Mouse (Mus musculus) cortical plate, adult 2 months (tissue): ENCODE data around the gene Sox13. TPM values are rescaled to one million over a fixed set of nuclear protein-coding genes. Genes with fewer than 3 reads are reported as not detected.

Source experiments
- H3K27ac ChIP-seq: fragments of 200-500 bp; 2 replicates; pipeline ENCODE4 v1.5.1; 2012; ENCODE audit warnings: low read length, control low read depth, inconsistent platforms; ENCODE audit not compliant: insufficient read depth
- H3K4me1 ChIP-seq: fragments of 200-500 bp; 2 replicates; pipeline ENCODE4 v1.6.1; 2011; ENCODE audit warnings: low read length; ENCODE audit not compliant: control insufficient read depth, insufficient read depth
- H3K4me3 ChIP-seq: fragments of 200-500 bp; 2 replicates; pipeline ENCODE4 v1.5.1; 2011; ENCODE audit warnings: mild to moderate bottlenecking, low read length, control low read depth; ENCODE audit not compliant: insufficient read depth
- CTCF ChIP-seq: fragments of 200-500 bp; IDR thresholded peaks from 2 replicates; pipeline ENCODE4 v1.5.1; 2011; ENCODE audit warnings: mild to moderate bottlenecking, control low read depth, low read length; ENCODE audit not compliant: insufficient read depth; ENCODE audit errors: extremely low read depth
- POLR2A ChIP-seq: fragments of 200-500 bp; IDR thresholded peaks from 2 replicates; pipeline ENCODE4 v1.6.1; 2011; ENCODE audit warnings: mild to moderate bottlenecking, low read length, control low read depth; ENCODE audit not compliant: insufficient read depth; ENCODE audit errors: extremely low read depth
- polyA plus RNA-seq: library from polyadenylated mRNA; depleted of rRNA; stranded (reverse); fragments of >200 nt; gene quantifications from 2 replicates; pipeline ENCODE4 v1.2.3, GENCODE M21; 2012

Sox13 gene
- polyA plus RNA-seq, 1 experiment = 13.4 TPM

DNA sequence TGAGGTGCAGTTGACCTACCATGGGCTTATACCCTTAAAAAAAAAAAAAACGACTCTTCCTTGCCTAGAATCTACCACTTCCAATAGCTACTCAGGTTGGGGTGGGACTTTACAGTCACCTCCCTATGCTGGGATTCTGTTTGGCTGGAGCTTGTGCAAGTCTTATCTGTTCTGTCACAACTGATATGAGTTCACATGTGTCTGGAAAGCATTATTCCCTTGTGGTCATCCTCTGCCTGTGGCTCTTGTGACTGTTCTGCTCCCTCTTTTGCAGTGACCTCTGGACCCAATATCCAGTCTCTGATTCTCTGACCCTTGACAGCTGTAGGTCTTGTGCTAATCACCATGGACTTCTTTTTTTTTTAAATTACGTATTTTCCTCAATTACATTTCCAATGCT is 31.9 kb upstream of the Sox13 start:
- TF ChIP-seq POLR2A (no peak), CTCF (no peak)
- Histone ChIP-seq H3K4me3 (no peak overlapping the region), H3K4me1 (no peaks in the 10 kb centered on the region), H3K27ac (no peak overlapping the region)

DNA sequence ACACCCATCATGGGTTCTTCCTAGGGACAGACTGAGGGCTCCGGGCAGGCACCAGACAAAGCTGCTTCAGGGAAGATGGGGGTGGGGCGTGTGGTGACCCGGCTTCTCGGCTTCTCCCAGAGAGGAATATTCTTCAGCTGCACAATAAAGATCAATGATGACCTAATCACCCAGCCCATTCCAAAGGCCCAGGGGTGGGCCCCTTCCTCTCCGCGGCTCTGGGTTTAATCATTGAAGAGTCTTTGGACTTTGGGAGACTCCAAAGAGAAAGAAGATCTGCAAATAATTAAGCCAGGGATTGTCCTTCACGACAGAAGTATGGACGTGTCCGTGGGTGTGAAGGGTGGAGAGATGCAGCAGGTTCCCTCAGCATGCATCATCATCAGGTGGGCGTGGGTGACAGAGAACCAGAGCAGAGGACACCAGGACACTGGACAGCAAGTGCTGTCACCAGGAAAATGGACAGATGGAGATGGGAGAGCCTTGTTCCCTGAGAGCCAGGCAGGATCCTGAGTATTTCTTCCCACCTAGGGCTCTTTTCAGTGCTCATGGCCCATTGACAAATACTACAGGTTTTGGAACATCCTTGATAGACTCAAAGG is 28.5 kb upstream of the Sox13 start:
- no peak overlapping the region for H3K27ac ChIP-seq
- TF ChIP-seq POLR2A (no peak), CTCF (no peak)
- H3K4me3 ChIP-seq = no peak overlapping the region
- H3K4me1 ChIP-seq = no peaks in the 10 kb centered on the region

DNA sequence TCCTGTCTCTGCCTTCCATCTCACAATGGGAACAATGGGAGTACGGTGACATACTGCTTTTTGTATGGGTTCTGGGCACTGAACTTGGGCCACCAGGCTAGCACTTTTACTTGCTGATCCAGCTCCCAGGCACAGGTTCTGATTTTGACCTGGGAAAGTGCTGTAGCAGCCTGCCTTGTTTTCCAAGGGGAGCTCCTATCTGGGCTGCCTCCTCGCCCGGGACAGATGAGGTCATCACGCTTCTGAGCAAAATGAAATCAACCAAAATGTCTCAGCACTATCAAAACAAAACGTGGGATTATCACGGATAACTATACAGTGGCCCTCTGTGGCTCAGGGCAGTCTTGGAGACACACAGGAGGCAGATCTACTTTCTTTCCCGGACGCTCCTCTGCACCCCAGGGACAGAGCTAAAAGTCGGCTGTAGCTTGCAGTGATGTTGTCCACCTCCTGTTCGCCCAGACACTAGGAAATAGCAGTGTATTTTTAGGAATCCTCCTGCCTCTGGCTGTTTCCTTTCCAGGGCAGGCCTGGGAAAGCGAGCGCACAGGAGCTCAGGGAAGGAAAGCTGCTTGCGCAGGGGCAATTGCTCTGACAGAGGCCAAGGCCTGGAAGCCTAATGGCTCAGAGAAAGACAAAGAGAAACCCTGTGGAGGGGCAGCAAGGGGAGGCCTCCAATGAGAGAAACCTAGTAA is 27.8 kb upstream of the Sox13 start:
- TF ChIP-seq POLR2A (no peak), CTCF (no peak)
- Histone ChIP-seq H3K4me3 (no peak overlapping the region), H3K27ac (no peak overlapping the region), H3K4me1 (no peaks in the 10 kb centered on the region)

DNA sequence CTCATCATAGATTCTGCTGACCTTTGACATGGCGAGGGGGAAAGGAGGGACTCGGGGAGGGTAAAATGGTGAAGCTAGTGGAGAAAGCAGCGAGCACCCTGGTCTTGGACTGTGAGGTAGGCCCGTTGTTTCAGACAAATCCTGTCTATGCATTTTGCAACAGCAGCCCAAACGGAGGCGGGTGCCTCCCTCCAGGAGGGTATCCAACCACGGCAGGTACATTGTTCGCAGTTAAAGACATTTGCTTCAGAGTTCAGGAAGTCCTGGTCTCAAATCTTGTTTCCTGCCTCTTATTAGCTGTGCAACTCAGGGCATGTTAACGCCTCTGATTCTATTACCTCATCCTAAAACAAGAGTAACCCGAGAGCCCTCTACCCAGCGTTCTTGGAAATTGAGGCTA is 26.8 kb upstream of the Sox13 start:
- Histone ChIP-seq H3K4me3 (no peak overlapping the region), H3K27ac (no peak overlapping the region), H3K4me1 (no peaks in the 10 kb centered on the region)
- TF ChIP-seq CTCF (no peak), POLR2A (no peak)

DNA sequence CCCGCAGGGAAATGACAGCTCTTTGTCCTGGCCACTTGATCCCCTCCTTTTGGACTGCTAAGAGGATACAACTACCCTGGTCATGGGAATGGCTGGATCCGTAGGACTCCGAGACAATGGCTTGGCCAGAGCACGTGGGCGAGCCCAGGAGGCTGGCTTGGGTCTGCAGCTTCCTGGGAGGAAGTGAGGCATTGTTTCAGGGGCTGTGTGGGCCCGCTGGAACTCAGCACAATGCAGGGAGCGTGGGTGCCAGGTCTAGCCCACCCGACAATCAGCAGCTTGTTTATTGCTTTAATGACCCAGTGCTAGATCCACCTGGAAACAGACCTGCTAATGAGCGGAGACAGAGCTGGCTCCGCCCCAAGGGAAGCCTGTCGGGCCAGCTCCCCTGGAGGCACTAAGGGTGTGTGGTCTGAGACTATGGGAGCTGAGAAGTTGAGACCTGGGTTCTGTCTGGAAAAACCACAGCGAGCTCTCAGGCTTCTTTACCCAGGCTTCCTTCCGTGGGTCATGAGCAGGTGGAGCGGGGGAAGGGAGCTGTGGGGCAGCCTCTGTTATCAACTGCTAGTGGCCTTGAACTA is 24.3 kb upstream of the Sox13 start:
- no peak for TF ChIP-seq POLR2A
- no peak for TF ChIP-seq CTCF
- Histone ChIP-seq H3K4me1 (no peaks in the 10 kb centered on the region), H3K4me3 (no peak overlapping the region), H3K27ac (no peak overlapping the region)

DNA sequence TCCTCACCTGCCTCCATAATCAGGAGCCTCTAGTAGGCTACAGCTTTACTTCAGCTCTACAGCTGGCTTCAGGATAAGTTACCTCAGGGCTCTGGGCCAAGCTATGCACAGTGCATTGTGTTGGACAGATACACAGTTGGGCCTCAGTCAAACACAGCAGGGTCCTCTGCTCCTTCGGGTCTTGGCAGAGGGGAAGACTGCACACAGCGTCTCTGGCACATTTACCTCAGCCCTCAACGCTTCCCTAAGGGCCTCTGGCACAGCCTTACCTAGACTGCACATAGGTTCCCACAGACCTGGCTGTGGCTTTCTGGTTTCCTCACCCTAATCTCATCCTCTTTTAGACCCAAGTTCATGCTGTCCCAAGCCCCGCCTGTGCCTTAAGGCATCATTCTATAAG is 22.1 kb upstream of the Sox13 start:
- no peak overlapping the region for H3K27ac ChIP-seq
- TF ChIP-seq POLR2A (no peak), CTCF (no peak)

DNA sequence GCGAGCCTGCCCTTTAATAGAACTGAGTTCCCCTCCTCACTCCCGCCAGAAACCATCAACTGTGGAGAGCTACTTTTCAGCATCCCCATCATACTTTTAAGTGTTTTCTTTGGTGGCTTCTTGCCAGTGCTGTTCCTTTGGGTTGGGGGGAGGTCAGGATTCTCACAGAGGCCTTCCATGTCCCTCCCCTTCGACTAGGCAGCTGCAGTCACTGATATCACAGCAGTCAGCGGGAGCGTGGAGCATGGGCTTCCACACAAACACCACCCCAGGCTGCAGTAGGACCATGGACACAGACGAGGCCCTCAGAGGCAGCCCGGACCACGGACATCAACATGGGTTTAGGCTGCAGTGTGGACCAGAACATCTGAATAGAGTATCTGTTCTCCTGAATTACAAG is 20.1 kb upstream of the Sox13 start:
- Histone ChIP-seq H3K4me3 (no peak overlapping the region), H3K4me1 (no peaks in the 10 kb centered on the region), H3K27ac (no peak overlapping the region)
- TF ChIP-seq POLR2A (no peak), CTCF (no peak)

More for the DNA sequence above, 22.1 kb upstream of the Sox13 start:
- H3K4me3 ChIP-seq = no peak overlapping the region
- H3K4me1 ChIP-seq = no peaks in the 10 kb centered on the region

DNA sequence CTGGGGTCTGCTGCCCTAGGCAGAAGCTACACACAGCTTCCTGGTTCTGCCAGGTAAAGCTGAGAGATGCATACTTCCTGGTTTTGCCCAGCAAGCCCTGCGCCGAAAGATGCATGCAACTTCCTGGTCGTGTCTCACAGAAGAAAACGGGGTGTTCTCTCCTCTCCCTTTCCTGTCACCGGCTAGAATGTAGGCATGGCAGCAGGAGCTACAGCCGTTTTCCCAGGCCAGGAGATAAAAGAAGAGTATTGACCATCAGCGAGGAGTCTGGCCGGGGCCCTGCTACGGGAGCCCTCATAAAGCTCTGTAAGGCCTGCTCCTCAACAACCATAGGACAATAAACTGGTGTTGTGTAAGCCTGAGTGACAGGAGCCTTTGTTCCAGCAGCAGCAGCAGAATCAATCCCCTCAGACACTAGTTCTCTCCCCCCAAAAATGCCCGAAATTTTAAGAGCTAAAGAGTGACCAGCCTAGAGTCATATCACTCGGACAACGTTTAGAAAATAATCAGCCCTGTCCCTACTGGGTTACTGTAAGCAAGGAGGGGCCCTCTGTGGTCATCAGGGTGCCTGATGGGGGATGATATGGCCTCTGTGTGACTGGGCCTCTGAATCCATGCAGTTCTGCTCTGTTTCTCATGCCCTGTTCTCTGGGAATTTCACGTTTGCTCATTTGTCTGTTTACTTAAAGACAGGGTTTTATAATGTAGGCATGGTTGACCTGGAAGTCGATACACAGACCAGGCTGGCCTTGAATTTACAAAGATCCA is 13.9 kb upstream of the Sox13 start:
- Histone ChIP-seq H3K27ac (no peak overlapping the region), H3K4me3 (no peak overlapping the region), H3K4me1 (no peaks in the 10 kb centered on the region)
- TF ChIP-seq CTCF (no peak), POLR2A (no peak)

DNA sequence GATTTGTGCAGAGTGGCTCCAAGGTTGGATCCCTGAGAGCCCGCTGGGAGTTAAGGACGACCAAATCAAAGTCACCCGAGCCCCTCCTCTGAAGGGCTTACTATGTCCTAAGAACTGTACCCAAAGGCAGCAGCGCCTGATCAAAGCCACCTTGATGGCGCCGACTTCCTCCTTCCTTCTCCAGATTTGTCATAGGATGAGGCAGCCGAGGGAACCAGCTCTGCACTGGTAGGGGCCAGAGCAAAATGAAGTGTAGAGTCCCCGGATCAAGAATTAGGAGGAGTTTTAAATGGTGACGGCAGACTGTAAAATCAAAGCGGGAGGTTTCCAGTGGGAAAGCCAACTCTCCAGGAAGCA is 10.6 kb upstream of the Sox13 start:
- Histone ChIP-seq H3K4me1 (no peaks in the 10 kb centered on the region), H3K4me3 (no peak overlapping the region), H3K27ac (no peak overlapping the region)
- TF ChIP-seq CTCF (no peak), POLR2A (no peak)
